Mouse (Mus musculus): ENCODE results near the gene Acot7.

The Acot7 gene

DNA sequence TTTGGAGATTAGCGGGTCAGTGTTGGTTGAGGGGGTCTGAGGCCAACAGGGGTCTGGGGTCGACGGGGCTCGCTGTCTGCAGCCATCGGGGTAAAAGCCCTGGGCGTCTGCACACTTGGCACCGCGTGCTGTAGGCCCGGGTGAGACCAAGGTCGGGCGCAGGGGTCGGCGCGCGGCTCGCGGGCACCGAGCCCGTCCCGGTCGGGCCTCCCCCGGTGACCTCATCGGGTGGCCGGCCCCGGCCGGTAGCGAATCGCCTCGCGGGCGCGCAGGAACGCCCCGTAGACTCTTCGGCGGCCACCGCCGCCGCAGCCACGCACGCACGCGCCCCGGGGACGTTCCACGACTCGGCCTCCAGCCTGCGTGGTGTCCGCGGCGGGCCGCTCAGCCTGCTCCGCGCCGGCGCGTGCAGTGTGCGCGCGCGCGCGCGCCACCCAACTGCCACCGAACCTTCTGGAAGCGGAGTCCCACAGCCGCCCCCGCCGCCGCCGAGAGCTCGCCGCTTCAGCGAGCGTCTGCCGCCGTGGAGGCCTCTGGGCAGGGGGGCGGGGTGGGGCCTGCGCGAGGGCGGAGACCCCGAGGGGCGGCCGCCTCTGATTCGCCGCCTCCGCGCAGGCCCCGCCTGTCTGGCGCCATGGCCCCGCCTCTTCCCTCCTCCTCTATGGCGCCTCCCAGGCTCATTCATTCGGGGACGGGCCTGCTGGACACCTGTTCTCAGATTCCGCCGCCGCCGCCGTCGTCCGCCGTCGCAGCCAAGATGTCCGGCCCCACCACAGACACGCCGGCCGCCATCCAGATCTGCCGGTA, at the start of gene Acot7:
Gene Acot7, plus strand, starts transcription at position 598 of the 807 bp plus-strand sequence.
- peak; percentile 96 for DNase-seq

DNA sequence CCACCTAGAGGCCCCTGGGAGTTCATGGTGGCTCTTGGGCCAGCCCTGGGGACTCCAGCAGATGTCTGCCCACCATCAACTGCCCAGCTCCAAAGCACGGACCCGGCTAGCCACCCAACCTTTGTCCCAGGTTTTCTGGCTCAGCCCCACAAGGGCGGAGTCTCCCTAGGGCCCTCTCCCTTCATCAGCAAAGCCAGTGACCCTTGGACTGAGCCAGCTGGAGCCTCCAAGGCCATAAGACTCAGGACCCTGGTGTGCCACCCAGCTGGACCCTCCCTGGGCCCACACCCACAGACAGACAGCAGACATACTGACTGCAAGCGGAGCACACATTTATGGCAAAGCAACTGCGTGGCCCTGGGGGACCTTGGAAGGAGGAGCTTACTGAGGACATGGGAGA, 49.1 kb upstream of the Acot7 start:
- peak; percentile 79 for DNase-seq

DNA sequence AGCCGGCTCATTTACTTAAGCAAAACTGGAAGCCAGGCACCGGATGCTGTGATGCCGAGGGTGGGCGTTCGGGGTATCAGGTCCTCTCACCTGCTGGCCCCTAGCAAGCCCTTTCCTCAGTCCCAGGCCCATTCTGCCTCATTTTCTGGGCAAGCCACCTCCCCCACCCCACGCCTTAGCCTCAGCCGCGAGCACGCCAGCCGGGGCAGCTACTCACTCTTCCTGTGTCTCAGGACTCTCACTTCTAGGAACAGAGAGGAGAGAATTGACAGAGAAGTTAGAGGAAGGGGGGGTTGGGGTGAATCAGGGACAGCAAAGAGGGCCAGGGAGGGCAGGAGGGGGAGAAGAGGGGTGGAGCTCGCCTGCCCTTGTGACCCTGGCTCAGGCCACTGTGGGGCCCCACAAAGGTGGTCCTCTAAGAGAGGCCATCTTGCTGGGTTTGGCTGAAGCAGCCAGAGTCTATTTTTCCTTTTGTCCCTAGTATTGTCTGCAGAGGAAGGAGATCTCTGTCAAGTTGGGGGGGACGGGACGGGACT, 48.5 kb upstream of the Acot7 start:
- no peak for DNase-seq

DNA sequence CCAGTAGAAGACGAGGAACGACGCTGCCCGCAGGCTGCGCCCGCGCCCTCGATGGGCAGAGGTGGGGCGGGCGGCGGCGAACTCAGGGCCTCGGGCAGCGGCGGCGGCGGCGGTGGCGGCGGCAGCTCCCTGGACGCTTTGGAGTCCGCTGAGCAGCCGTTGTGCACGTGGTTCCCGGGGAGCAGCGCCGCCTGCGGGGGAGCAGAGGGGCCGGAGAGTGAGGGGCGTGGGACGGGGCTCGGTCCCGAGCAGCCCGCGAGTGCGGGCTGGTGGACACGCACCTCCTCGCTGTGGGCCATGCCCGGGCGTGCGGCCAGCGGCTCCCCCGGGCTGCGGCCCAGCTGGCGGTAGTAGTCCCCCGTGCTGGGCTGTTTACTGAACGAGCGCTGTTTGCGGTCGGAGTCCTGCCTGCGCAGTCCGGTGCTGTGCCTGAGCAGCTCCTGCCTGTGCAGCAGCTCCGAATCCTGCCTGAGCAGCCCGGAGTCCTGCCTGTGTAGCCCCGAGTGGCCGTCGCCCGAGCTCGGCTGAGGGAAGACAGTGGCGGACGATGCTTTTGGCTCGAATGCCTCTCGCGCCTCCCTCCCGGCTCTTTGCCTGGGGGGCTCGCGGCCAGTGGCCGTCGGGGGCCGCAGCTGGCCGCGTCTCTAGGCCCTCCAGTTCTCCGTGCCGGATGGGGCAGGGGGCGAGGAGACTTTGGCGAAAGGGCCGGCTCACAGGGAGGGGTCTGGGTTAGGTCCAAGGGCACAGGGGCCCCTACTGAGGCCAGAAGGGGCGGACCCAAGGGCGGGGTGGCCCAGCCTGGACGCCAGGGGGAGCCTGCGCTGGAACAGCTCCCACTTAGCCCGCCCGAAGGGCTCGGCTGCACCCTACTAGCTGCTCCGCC, 46.9 kb upstream of the Acot7 start:
- DNase-seq = peak; percentile 83

DNA sequence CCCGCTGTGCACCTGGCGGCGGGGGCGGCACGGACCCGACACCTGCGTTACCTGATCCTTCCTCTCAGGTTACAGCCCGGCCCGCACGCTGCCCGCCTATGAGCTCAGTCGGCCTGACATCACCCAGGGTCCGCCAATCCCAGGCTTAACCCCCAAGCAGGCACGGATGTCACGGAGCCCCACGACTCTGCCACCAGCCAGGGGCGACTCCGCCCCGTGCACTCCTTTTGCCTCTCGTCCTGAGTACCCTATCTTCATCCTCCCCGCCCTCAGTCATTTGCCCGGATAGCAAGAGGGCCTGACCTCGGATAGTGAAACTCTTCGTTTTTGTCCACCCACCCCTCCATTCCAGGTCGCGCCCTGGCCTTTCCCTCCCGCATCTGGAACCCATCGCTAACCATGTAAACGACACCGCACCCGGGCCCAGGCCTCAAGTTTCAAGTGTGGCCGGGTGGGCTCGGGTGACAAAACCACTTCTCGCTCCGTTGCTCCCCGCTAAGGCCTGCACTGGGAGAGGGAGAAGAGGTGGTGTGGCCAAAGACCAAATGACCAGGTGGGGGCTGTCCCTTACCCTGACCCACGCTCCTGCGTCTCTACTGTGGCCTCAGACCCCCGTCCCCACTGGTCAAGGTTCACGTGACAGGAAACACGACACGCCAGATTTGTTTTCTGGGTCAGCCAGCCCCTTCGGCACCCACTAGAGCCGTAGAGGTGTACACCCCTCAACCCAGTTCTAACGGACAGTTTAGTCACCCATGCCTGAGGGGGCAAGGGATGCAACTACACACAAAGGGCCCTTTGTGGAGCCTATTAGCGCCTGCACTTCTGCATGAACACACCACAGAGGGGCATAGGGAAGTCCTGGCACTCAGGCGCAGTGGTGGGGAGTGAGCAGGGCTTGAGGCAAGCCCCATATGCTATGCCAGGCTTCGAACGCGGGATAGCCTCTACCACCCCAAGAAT, 45.8 kb upstream of the Acot7 start:
- DNase-seq = peak; percentile 47

DNA sequence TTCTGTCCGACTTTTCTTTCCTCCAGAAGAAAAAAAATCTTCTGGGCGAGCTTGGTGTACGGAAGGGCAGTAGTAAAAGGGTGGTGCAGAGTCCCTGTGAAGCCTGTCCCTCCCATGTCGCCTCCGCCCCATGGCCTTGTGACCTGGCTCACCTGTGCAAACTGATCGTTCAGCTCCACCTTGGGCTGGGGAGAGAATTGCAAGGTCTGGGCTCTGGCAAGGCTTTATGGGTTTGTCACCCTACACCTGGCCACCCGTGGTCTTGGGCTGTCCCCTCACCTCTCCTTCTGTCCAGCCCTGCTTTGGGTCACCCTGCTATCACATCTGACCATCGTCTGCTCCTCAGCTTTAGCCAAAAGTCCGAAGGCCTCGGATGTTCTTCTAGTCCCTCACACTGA, 45.2 kb upstream of the Acot7 start:
- no peak for DNase-seq

DNA sequence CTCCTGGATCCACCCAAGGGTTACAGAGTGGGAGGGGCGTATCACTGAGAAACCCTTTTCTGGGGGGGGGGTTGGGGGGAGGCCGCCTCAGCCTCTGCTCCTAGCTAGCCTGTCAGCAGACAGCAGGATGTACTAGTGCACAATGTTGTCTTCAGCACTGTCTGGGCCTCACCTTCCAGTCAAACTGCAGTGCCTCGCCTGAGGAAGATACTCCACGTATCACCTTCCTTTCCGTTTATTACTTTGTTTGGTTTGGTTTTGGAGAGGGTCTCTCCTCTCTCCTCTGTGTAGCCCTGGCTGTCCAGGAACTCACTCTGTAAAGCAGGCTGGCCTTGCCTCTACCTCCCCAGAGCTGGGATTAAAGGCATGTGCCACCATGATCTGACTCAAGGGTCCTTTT, 44.7 kb upstream of the Acot7 start:
- DNase-seq = no peak

DNA sequence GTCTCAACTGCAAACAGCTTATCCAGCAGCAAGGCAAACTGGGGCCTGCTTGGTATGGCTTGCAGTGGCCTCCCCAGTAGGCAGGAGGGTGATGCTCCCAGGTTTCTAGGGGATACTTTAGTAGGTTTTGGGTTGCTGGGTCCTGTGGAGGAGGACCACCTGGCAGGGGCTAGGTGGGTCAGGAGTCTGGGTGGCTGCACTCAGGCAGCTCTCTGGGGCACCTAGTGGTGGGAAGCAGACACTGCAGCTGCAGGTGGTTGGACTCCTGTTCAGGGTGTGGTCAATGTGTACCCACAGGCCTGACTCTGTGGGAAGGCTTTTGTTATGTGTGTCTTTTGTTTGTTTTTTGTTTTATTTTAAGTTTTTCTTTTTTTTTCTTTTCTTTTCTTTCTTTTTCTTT, 43.4 kb upstream of the Acot7 start:
- peak; percentile 80 for DNase-seq

DNA sequence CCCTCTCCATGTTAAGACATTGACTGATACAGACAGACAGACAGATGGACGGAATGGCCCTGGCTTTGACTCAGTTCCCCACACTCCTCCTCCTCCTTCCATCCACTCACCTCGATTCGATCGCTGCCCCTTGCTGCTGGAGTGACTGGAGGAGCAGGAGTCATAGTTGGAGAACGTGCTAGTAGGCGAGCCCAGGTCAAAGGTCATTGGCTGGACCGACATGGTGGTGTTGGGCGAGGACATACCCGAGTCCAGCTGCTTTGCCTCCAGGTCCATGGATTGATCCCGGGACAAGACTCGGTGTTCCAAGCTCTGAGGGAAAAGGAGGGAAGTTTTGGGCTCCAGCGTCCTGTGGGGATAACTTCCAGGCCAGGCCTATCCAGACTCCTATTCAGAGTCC, 42.6 kb upstream of the Acot7 start:
- DNase-seq = peak; percentile 42

DNA sequence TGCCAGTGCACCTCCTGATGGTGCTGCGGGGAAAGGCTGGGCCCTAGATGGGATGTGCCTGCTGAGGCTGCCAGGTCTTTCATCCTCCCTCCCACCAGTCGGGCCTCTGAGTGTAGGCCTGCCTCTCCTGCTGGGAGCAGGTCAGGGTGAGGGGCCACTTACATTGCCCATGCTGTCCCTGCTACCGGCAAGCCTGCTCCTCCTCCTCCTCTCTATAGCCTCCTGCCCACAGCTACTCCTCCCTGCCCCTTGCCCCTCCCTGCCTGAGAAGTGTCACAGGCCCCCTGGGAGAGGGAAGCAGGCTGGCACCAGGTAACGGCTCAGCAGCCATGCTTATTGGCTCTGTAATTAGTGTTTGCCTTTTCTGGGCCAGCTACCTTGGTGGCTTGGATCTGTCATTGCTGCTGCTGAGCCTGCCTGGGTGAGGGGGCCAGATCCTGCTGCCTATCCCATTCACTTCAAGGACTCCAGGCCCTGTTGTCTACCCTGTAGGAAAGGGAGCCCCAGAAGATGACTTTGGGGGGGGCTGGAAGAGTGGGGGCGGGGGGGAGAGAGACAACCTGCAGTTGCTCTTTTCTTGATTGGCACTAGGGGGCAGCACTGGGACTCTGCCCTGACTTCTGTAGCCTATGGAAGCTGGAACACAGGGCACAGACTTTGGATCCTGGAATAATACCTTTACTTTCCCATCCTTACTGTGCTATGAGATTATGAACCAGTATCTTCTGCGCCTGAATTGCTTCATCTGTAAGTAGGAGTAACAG, 41.6 kb upstream of the Acot7 start:
- peak; percentile 53 for DNase-seq

DNA sequence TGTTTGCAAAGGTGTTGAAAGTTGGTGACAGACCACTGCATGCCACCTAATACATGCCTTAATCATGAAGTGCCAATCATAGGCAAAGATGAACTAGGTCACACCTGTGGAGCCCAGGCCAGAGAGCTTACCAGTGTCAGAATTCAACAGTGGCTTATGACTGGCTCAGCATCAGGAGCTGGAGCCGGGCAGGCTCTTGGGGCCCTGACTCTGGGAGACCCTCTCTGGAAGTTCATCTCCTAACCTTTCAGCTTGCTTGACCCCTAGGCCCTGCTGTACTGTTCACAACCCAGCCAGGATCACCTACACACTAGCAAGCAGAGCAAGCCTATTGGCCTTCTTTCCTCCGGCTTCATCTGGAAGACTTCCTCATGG, 41.1 kb upstream of the Acot7 start:
- no peak for DNase-seq

DNA sequence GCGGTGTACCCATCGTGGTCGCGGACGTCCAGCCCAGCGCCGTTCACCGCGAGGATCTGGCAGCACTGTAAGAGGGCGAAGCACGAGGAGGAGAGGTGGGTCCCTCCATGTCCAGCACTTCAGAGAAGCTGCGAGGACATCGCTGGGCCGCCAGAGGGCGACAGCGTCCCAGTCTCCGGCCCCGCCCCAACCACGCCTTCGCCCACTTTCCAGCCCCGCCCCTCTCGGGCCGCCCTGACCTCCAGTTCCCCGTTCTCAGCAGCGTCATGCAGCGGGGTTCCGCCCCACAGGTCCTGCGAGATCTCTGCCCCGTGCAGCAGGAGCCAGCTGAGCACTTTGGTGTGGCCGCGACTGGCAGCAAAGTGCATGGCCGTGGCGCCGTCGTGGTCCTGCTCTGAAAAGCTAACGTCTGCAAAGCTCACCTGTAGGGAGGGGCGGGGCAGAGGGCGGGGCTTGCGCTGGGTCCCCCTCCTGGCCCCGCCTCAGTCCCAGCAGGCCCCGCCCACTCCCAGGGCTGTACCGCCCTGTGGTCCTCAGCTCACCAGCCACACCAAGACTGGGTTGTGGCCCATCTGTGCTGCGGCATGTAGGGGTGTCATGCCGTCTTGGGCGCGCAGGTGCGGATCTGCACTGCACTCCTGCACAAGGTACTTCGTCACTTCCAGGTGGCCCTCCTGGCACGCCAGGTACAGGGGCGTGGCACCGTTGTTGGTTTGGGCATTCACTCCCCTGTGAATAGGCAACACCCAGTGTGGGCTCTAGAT, 39.3 kb upstream of the Acot7 start:
- peak; percentile 94 for DNase-seq

DNA sequence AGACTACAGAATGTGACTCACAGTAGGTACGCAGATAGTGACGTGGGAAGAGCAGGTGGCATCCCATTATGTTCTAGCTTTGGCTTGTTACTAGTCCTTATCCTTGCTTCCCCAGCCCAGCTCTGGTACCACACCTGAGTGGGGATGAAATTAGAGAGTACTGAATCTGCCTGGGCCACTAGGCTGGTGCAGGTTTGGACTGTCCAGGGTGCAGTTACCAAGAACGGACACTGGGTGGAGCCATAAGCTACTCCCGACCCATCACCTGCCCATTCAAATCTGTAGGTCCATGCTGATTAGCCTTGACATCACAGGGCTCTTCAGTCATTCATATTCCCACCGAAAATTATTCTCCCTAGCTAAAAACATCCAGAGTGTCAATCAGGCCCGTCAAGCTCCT, 37.5 kb upstream of the Acot7 start:
- DNase-seq = peak; percentile 75

DNA sequence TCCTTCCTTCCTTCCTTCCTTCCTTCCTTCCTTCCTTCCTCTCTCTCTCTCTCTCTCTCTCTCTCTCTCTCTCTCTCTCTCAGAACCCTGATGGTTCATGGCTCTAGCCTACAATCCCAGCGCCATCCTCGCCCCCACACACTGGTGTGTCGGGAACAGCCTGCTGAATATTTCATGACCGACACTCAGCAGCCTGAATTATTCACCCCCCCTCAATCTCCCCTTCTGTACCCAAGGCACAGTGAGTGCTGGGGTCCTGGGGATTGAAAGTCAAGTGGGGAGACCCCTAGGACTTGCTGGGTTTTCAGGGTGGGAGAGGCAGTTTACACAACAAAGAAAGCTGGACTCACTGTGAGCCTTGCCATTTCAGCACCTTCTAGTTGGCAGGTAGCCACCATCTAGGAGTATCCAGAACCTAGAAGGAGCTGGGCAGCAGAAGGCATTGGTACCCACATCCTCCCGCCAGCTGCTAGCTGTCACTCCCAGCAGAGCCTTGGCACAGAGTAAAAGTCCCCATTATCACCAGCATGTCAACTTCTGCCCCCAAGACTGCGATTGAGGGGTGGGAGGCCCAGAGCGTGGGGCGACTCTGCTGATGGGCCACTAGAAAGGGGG, 36.3 kb upstream of the Acot7 start:
- DNase-seq = no peak

DNA sequence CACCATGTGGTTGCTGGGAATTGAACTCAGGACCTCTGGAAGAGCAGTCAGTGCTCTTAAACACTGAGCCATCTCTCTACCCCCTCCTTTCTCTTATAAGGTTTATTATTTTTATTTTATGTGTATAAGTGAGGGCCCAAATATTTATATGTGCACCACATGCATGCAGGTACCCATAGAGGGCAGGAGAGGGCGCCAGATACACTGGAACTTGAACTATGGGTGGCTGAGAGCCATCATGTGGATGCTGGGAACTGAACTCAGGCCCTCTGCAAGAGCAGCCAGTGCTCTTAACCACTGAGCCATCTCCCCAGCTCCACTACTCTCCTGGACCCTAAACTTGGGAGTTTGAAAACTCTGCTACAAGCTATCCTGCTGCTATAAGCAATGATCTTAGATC, 34.3 kb upstream of the Acot7 start:
- no peak for DNase-seq

DNA sequence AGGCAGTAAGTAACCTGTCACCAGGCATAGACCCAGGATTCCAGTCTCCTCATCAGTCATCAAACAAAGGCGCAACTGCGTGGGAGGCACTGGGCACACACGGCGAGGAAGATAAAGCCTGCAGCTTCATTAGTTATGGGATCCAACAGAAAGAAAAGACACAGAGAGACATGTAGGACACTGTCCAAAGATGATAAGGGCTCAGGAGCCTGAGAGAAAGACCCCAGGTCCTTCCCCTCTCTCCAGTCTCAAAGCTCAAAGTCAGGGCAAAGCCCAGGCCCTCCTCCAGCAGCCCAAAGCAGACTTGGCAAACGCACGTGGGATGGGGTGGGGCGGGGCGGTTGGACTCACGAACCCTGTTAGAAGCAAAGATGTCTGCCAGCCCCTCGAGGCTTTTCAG, 32.5 kb upstream of the Acot7 start:
- no peak for DNase-seq

DNA sequence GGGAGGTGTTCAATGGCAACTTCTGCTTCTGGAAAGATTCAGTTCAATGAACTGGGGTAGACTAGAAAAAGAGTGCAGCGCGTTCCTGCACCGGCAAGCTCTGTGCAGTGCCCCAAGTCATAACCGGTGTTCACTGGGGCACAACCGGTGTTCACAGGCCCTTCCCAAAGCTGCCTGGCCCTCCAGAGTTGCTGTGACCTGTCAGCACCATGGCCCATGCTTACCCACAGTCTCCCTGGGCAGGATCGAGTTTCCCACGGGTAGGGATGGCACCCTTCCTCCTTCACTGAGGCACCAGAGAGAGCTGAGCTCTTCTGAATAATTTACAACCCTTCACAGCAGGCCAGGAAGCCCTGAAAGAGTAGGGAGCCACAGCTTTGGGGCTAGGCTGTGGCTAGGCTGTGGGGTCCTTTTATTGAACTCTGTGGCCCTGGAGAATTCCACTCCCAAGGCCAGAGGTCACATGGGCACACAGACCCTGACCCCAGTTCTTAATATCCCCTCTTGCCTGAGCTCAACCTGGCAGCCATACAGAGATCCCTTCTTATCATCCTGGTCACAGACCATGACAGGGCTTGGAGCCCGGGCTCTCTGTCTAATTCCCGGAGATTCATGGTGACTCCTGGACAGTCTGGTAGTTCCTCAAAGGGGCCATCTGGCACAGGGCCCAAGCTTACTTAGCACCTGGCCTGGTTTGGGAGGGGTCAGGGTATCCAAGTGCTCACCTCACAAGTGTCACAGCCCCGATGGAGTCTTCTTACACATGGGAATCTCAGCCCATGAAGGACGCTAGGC, 31.7 kb upstream of the Acot7 start:
- no peak for DNase-seq

DNA sequence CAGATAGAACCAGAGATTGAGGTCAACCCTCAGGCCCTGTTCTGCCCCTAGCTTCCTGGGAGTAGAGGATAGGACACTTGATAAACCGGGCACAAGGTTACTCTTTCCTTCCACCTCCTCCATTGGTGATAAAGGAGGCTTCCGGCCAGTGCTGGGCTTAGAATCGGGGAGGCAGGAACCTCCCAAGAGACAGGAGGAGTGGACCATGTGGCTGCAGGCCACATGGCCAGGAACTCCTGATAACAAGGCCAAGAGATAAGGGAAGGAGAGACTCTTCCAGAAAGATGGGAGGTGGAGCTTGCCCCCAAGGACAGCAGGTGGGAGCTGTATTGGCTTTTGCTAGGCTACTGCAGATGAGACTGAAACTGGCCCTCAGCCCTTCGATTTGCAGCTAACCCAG, 27.4 kb upstream of the Acot7 start:
- no peak for DNase-seq

DNA sequence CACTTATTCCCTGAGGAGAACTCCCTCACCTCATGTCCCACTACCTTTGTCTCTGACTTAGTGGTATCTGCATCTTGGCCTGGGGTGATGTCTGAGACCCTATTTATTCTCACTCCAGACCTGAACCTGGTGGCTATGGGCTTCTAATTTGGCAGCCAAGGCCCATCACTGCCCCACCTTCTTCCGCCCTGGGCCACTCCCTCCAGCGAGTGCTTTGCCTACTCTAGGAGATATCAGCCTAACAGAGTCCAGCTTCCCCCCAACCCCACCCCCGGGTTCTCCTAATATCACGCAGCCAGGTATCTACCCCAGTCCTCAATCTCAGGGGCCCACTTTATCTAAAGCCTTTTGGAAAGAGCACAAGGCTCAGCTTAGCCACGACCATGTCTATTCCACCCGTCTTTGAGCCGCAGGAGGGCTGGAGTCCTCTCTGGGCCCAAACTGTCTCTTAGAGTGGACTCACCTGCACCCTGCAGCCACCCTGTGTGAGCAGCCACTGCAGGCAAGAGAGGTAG, 26.4 kb upstream of the Acot7 start:
- no peak for DNase-seq

Data from kidney, postnatal 10 days (tissue).